Mouse (Mus musculus): ENCODE results near the gene Baiap3. TPM values are rescaled to one million over a fixed set of nuclear protein-coding genes. Genes with fewer than 3 reads are reported as not detected.
A peak's percentile ranks its signal among the peaks of the same experiment; 100 is the strongest.

Baiap3 gene
- under 1 TPM in 1 of 2 experiments, not detected in 1; 0.54 TPM for total RNA-seq (2021)
- long read RNA-seq, experiment 1: 0 reads
- long read RNA-seq, experiment 2: 0 reads

GRCm38 (mm10) chr17:25256140-25256754, at the start of gene Baiap3:
Gene Baiap3, minus strand, starts transcription at chr17:25256364.
- DNase-seq (ENCODE audit: low spot score in 2 of 2): no peak

GRCm38 (mm10) chr17:25298094-25298493, 41.9 kb upstream of the Baiap3 start, which contains the start of gene Prss34:
Gene Prss34, plus strand, starts transcription at chr17:25298394.
- no peak for DNase-seq (ENCODE audit: low spot score in 2 of 2)

- no peak for DNase-seq (ENCODE audit: low spot score in 2 of 2)
These were observed 37.9 kb upstream of the Baiap3 start for GRCm38 (mm10) chr17:25294111-25294510.

GRCm38 (mm10) chr17:25293495-25293894, 37.3 kb upstream of the Baiap3 start:
- no peak for DNase-seq (ENCODE audit: low spot score in 2 of 2)

GRCm38 (mm10) chr17:25290411-25290810, 34.2 kb upstream of the Baiap3 start:
- no peak for DNase-seq (ENCODE audit: low spot score in 2 of 2)

GRCm38 (mm10) chr17:25288842-25289241, 32.7 kb upstream of the Baiap3 start:
- DNase-seq (ENCODE audit: low spot score in 2 of 2): peak in 1 of 2 experiments; percentile 24

- peak; percentile 44 to 56 for DNase-seq (ENCODE audit: low spot score in 2 of 2)
These were observed 28.9 kb upstream of the Baiap3 start for GRCm38 (mm10) chr17:25285033-25285432.

GRCm38 (mm10) chr17:25282133-25282532, 26.0 kb upstream of the Baiap3 start:
- DNase-seq (ENCODE audit: low spot score in 2 of 2): peak in 1 of 2 experiments; percentile 20

- DNase-seq (ENCODE audit: low spot score in 2 of 2): no peak
These were observed 19.7 kb upstream of the Baiap3 start for GRCm38 (mm10) chr17:25275833-25276232.

GRCm38 (mm10) chr17:25274571-25275346, 18.6 kb upstream of the Baiap3 start, which contains the start of gene Ube2i:
Gene Ube2i, minus strand, starts transcription at chr17:25274622.
- no peak for DNase-seq (ENCODE audit: low spot score in 2 of 2)

- peak; percentile 81 to 91 for DNase-seq (ENCODE audit: low spot score in 2 of 2)
These were observed 17.7 kb upstream of the Baiap3 start for GRCm38 (mm10) chr17:25273706-25274501.

GRCm38 (mm10) chr17:25272951-25273705, 17.0 kb upstream of the Baiap3 start:
- DNase-seq (ENCODE audit: low spot score in 2 of 2): peak; percentile 59 to 88

GRCm38 (mm10) chr17:25272326-25272725, 16.2 kb upstream of the Baiap3 start:
- DNase-seq (ENCODE audit: low spot score in 2 of 2): no peak

- DNase-seq (ENCODE audit: low spot score in 2 of 2): no peak
These were observed 14.7 kb upstream of the Baiap3 start for GRCm38 (mm10) chr17:25270795-25271335.

- DNase-seq (ENCODE audit: low spot score in 2 of 2): no peak
These were observed 8.3 kb upstream of the Baiap3 start for GRCm38 (mm10) chr17:25264453-25264852.

- no peak for DNase-seq (ENCODE audit: low spot score in 2 of 2)
These were observed 1.7 kb upstream of the Baiap3 start for GRCm38 (mm10) chr17:25257804-25258261.

GRCm38 (mm10) chr17:25255110-25255509, 1.1 kb downstream of the Baiap3 start:
- DNase-seq (ENCODE audit: low spot score in 2 of 2): no peak

GRCm38 (mm10) chr17:25253760-25254159, 2.4 kb downstream of the Baiap3 start:
- DNase-seq (ENCODE audit: low spot score in 2 of 2): no peak

GRCm38 (mm10) chr17:25252643-25253042, 3.5 kb downstream of the Baiap3 start:
- DNase-seq (ENCODE audit: low spot score in 2 of 2): no peak

- no peak for DNase-seq (ENCODE audit: low spot score in 2 of 2)
These were observed 5.9 kb downstream of the Baiap3 start for GRCm38 (mm10) chr17:25250181-25250835.
